Mouse (Mus musculus): Measurements from ENCODE around the gene Gjc1. TPM values are rescaled to one million over a fixed set of nuclear protein-coding genes. Genes with fewer than 3 reads are reported as not detected.

Gene Gjc1
- total and polyA plus RNA-seq, 3 experiments: 12.9 to 23.4 (median 19.4) TPM

GRCm38 (mm10) chr11:102769993-102770661 lies 49.4 kb downstream of the Gjc1 start:
- Histone ChIP-seq H3K79me2 (replicated peaks; ENCODE audit: control insufficient read depth, insufficient read depth, low read length) (no peaks in the 10 kb centered on the region), H3K36me3 (ENCODE audit: control insufficient read depth, insufficient read depth, low read length) (no peaks in the 10 kb centered on the region), H3K27ac (no peak overlapping the region), H3K4me3 (no peak overlapping the region), H3K9ac (ENCODE audit: low read depth, low read length) (no peak overlapping the region), H3K4me1 (ENCODE audit: control insufficient read depth, insufficient read depth, low read length) (peaks cover 4% of the 10 kb centered on the region; the same call in 1 of the 2 replicates), H3K27me3 (ENCODE audit: control insufficient read depth, insufficient read depth, low read length) (no peaks in the 10 kb centered on the region)
- intact Hi-C loops (cut with DNase I): loop anchor here (5.0 kb wide), 1 partner anchor 222 kb away; no protein-coding TSS in a partner anchor
- DNase-seq: no peak
- TF ChIP-seq EP300 (IDR thresholded peaks at IDR 0.05; ENCODE audit: insufficient read depth, low read depth, low read length): no peak
- TF ChIP-seq CTCF (IDR thresholded peaks at IDR 0.05): no peak
- no peak for TF ChIP-seq POLR2A (IDR thresholded peaks at IDR 0.05; ENCODE audit: insufficient read depth, low read depth, low read length)
- 78% methylated on average over 12 of the region's 12 CpGs for WGBS

DNA sequence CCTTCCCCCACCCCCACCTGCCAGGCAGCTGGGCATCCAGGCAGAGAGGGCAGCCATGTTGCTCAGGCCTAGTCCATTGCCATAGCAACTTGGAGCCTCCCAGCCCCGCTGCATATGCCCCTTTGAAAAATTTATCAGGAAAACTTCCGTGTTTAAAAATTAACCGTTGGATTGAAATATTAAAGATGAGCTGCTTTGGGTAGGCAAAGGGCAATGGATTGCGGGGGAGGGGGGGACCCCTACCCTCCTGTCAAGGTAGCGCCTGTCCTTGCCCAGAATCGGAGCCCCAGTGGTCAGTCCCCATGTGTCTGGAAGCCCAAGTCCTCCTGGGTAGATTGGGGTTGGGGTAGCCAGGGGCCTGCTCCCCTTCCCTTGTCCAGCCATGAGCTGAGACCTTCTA lies 50.4 kb downstream of the Gjc1 start:
- Histone ChIP-seq H3K4me1 (ENCODE audit: control insufficient read depth, insufficient read depth, low read length) (peaks cover 4% of the 10 kb centered on the region; the same call in 1 of the 2 replicates), H3K27ac (no peak overlapping the region), H3K9ac (ENCODE audit: low read depth, low read length) (no peak overlapping the region), H3K27me3 (ENCODE audit: control insufficient read depth, insufficient read depth, low read length) (no peaks in the 10 kb centered on the region), H3K36me3 (ENCODE audit: control insufficient read depth, insufficient read depth, low read length) (no peaks in the 10 kb centered on the region), H3K79me2 (replicated peaks; ENCODE audit: control insufficient read depth, insufficient read depth, low read length) (no peaks in the 10 kb centered on the region), H3K4me3 (no peak overlapping the region)
- no peak for TF ChIP-seq CTCF (IDR thresholded peaks at IDR 0.05)
- no peak for TF ChIP-seq EP300 (IDR thresholded peaks at IDR 0.05; ENCODE audit: insufficient read depth, low read depth, low read length)
- TF ChIP-seq POLR2A (IDR thresholded peaks at IDR 0.05; ENCODE audit: insufficient read depth, low read depth, low read length): no peak
- no peak for DNase-seq
- intact Hi-C loops (cut with DNase I): no loop called here
- 89% methylated on average over 6 of the region's 6 CpGs for WGBS

DNA sequence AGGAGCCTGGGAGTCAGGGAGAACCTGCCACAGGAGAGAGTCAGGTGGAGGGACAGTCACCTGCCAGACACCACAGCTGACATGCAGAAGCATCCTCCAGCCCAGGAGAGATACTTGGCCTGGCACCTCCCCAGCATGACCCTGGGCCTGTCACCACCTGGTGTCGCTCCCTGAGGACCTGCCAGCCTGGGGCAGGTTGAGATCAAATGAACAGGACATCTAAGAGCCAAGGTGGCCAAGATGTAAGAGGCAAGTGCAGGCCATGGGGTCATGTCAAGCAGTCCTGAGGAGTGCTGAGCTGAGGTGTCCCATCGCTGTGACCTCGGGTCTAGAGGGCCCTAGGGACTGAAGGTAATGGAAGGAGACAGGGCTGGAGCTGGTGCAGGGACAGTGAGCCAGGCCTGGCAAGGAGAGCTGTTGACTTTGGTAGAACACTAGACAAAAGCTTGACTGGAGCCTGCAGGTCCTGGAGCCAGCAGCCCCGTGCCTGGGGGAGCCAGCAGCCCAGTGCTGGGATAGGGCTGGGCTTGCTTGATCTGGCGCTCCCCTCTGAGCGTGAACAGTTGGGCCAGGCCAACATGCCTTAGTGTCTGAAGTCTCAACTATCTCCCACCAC lies 52.3 kb downstream of the Gjc1 start:
- peak in 1 of 2 experiments; percentile 32 for DNase-seq
- TF ChIP-seq EP300 (IDR thresholded peaks at IDR 0.05; ENCODE audit: insufficient read depth, low read depth, low read length) (no peak), POLR2A (IDR thresholded peaks at IDR 0.05; ENCODE audit: insufficient read depth, low read depth, low read length) (no peak), CTCF (IDR thresholded peaks at IDR 0.05) (no peak)
- intact Hi-C loops (cut with DNase I): no loop called here

GRCm38 (mm10) chr11:102765416-102765815 lies 54.1 kb downstream of the Gjc1 start:
- intact Hi-C loops (cut with DNase I): no loop called here
- no peak for TF ChIP-seq POLR2A (IDR thresholded peaks at IDR 0.05; ENCODE audit: insufficient read depth, low read depth, low read length)
- no peak for TF ChIP-seq EP300 (IDR thresholded peaks at IDR 0.05; ENCODE audit: insufficient read depth, low read depth, low read length)
- TF ChIP-seq CTCF (IDR thresholded peaks at IDR 0.05): no peak
- Histone ChIP-seq H3K27ac (no peak overlapping the region), H3K4me1 (ENCODE audit: control insufficient read depth, insufficient read depth, low read length) (peaks cover 4% of the 10 kb centered on the region), H3K79me2 (replicated peaks; ENCODE audit: control insufficient read depth, insufficient read depth, low read length) (no peaks in the 10 kb centered on the region), H3K36me3 (ENCODE audit: control insufficient read depth, insufficient read depth, low read length) (no peaks in the 10 kb centered on the region), H3K27me3 (ENCODE audit: control insufficient read depth, insufficient read depth, low read length) (peaks cover 6% of the 10 kb centered on the region; the same call in 1 of the 2 replicates), H3K4me3 (no peak overlapping the region), H3K9ac (ENCODE audit: low read depth, low read length) (no peak overlapping the region)
- DNase-seq: no peak
- WGBS: 74% methylated on average over 5 of the region's 5 CpGs

More for the DNA sequence above, 52.3 kb downstream of the Gjc1 start:
- no peak overlapping the region for H3K4me3 ChIP-seq
- H3K79me2 ChIP-seq (replicated peaks; ENCODE audit: control insufficient read depth, insufficient read depth, low read length): no peaks in the 10 kb centered on the region
- 50% methylated on average over 6 of the region's 6 CpGs for WGBS
- H3K27ac ChIP-seq: no peak overlapping the region
- H3K4me1 ChIP-seq (ENCODE audit: control insufficient read depth, insufficient read depth, low read length): peaks cover 4% of the 10 kb centered on the region; the same call in 1 of the 2 replicates
- H3K9ac ChIP-seq (ENCODE audit: low read depth, low read length): no peak overlapping the region
- no peaks in the 10 kb centered on the region for H3K36me3 ChIP-seq (ENCODE audit: control insufficient read depth, insufficient read depth, low read length)
- H3K27me3 ChIP-seq (ENCODE audit: control insufficient read depth, insufficient read depth, low read length): peaks cover 1% of the 10 kb centered on the region; the same call in 1 of the 2 replicates

DNA sequence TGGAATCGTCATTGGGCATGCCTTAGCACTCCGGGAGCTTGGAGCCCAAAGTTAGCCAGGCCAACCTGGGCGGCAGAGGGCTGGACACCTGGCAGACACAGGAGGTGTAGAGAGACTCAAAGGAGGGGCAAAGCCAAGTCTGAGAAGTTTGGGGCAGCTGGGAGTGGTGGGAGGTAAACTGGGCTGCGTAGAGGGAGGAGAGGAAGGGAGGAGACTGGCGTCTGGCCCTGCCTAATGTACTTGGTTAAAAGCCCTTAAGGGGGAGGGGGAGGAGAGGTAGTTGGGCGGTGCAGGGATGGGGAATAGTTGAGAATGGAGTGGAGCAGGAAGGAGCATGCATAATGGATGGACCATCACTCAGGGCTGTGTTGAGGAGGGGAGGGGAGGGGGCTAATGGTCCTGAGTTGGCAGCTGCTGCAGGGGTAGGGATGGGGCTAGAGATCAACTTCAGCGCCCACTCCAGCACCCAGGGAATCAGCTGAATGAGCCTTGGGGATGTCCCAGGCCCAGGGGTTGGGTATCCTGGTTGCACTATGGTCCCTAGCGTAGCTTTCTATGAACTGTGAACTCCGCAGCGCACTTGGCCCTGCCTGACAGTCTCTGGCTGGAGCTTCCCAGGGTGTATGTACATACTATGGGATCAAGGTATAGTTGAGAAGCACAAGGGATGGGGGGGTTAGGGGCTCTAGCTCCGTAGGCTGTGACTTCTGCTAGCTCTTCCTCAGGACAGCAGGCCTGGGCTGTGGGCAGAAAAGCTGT lies 56.3 kb downstream of the Gjc1 start:
- no peaks in the 10 kb centered on the region for H3K79me2 ChIP-seq (replicated peaks; ENCODE audit: control insufficient read depth, insufficient read depth, low read length)
- H3K27me3 ChIP-seq (ENCODE audit: control insufficient read depth, insufficient read depth, low read length): peaks cover 6% of the 10 kb centered on the region; the same call in 1 of the 2 replicates
- H3K4me3 ChIP-seq: no peak overlapping the region
- no peak for DNase-seq
- intact Hi-C loops (cut with DNase I): no loop called here
- no peak overlapping the region for H3K9ac ChIP-seq (ENCODE audit: low read depth, low read length)
- 80% methylated on average over 11 of the region's 11 CpGs for WGBS
- no peaks in the 10 kb centered on the region for H3K36me3 ChIP-seq (ENCODE audit: control insufficient read depth, insufficient read depth, low read length)
- H3K4me1 ChIP-seq (ENCODE audit: control insufficient read depth, insufficient read depth, low read length): peaks cover 2% of the 10 kb centered on the region
- H3K27ac ChIP-seq: no peak overlapping the region
- TF ChIP-seq CTCF (IDR thresholded peaks at IDR 0.05) (no peak), POLR2A (IDR thresholded peaks at IDR 0.05; ENCODE audit: insufficient read depth, low read depth, low read length) (no peak), EP300 (IDR thresholded peaks at IDR 0.05; ENCODE audit: insufficient read depth, low read depth, low read length) (no peak)
